Mouse (Mus musculus) cerebellum, postnatal 10 days (tissue): ENCODE data around the gene Prpsap1.
A peak's percentile ranks its signal among the peaks of the same experiment; 100 is the strongest.
"Not testable (repeated sequence)": the region's sequence is repeated elsewhere in the genome, so short reads cannot be mapped to it uniquely, and the experiment has no call there.

Experiments used
- DNase-seq, 2 experiments: peaks; one replicate each; pipeline ENCODE4 v3.0.0; 2021; ENCODE audit warnings: mixed read lengths in 2 of 2

Prpsap1 gene

GRCm38 (mm10) chr11:116515330-116516020 lies 21.5 kb upstream of the Prpsap1 start:
- DNase-seq = peak; percentile 81 to 82

- no peak for DNase-seq
These were observed 19.6 kb upstream of the Prpsap1 start for GRCm38 (mm10) chr11:116513531-116514038.

GRCm38 (mm10) chr11:116512987-116513386 lies 19.0 kb upstream of the Prpsap1 start:
- DNase-seq = no peak

GRCm38 (mm10) chr11:116512154-116512553 lies 18.2 kb upstream of the Prpsap1 start:
- DNase-seq = no peak

- no peak for DNase-seq
These were observed 17.4 kb upstream of the Prpsap1 start for GRCm38 (mm10) chr11:116511301-116511868.

- no peak for DNase-seq
These were observed 14.7 kb upstream of the Prpsap1 start for GRCm38 (mm10) chr11:116508689-116509088.

GRCm38 (mm10) chr11:116506151-116506875 lies 12.3 kb upstream of the Prpsap1 start:
- DNase-seq = peak in 1 of 2 experiments; percentile 59

GRCm38 (mm10) chr11:116505573-116505972 lies 11.6 kb upstream of the Prpsap1 start:
- DNase-seq = no peak

- peak; percentile 52 to 53 for DNase-seq
These were observed 10.5 kb upstream of the Prpsap1 start for GRCm38 (mm10) chr11:116504516-116504915.

- DNase-seq = peak; percentile 67 to 85
These were observed 7.2 kb upstream of the Prpsap1 start for GRCm38 (mm10) chr11:116501005-116501746.

GRCm38 (mm10) chr11:116499018-116499417 lies 5.0 kb upstream of the Prpsap1 start:
- DNase-seq = no peak

- DNase-seq = peak in 1 of 2 experiments; percentile 39
These were observed 4.6 kb upstream of the Prpsap1 start for GRCm38 (mm10) chr11:116498596-116498995.

- no peak for DNase-seq
These were observed 3.3 kb upstream of the Prpsap1 start for GRCm38 (mm10) chr11:116497313-116497712.

- DNase-seq = peak; percentile 70 to 79
These were observed 622 bp upstream of the Prpsap1 start for GRCm38 (mm10) chr11:116494474-116495174.

GRCm38 (mm10) chr11:116493191-116493590 lies 811 bp downstream of the Prpsap1 start:
- DNase-seq = no peak

- not testable (repeated sequence) for DNase-seq
These were observed 1.5 kb downstream of the Prpsap1 start for GRCm38 (mm10) chr11:116492507-116492906.

- DNase-seq = no peak
These were observed 2.7 kb downstream of the Prpsap1 start for GRCm38 (mm10) chr11:116491338-116491737.

- peak; percentile 93 to 94 for DNase-seq
These were observed 3.5 kb downstream of the Prpsap1 start for GRCm38 (mm10) chr11:116490232-116491107.

GRCm38 (mm10) chr11:116489771-116490231 lies 4.2 kb downstream of the Prpsap1 start:
- DNase-seq = no peak

- DNase-seq = peak in 1 of 2 experiments; percentile 45
These were observed 5.2 kb downstream of the Prpsap1 start for GRCm38 (mm10) chr11:116488693-116489375.
